Mouse (Mus musculus) olfactory bulb, adult 2 months (tissue): ENCODE results near the gene Mfsd10.
"Not testable (repeated sequence)": the region's sequence is repeated elsewhere in the genome, so short reads cannot be mapped to it uniquely, and the experiment has no call there.

Experiments
- CTCF ChIP-seq: fragments of 200-500 bp; IDR thresholded peaks from 2 replicates; pipeline ENCODE4 v1.5.1; 2012; ENCODE audit warnings: low read depth, mild to moderate bottlenecking, low read length, moderate library complexity; ENCODE audit not compliant: insufficient read depth
- POLR2A ChIP-seq: fragments of 200-500 bp; IDR thresholded peaks from 2 replicates; pipeline ENCODE4 v1.6.1; 2012; ENCODE audit warnings: mild to moderate bottlenecking, low read depth, low read length, moderate library complexity; ENCODE audit not compliant: insufficient read depth

GRCm38 (mm10) chr5:34592224-34592623 lies 44.8 kb downstream of the Mfsd10 start:
- not testable (repeated sequence) for TF ChIP-seq POLR2A, CTCF
